Mouse (Mus musculus): Measurements from ENCODE around the gene Ap1g2. TPM values are rescaled to one million over a fixed set of nuclear protein-coding genes. Genes with fewer than 3 reads are reported as not detected.

Gene Ap1g2
- polyA plus RNA-seq, 1 experiment from 2014 or later: 8.4 TPM

GRCm38 (mm10) chr14:55066042-55066441 is 40.4 kb downstream of the Ap1g2 start:
- Histone ChIP-seq H3K36me3 (replicated peaks; ENCODE audit: control insufficient read depth, insufficient read depth, low read depth, low read length) (peaks cover 4% of the 10 kb centered on the region), H3K4me1 (ENCODE audit: control insufficient read depth, insufficient read depth, low read length) (no peaks in the 10 kb centered on the region; the same call in 1 of the 2 replicates), H3K9me3 (replicated peaks; ENCODE audit: control insufficient read depth, low read length) (no peaks in the 10 kb centered on the region), H3K27ac (replicated peaks; ENCODE audit: low read depth, low read length) (no peak overlapping the region), H3K4me3 (ENCODE audit: low read depth, low read length) (no peak overlapping the region), H3K27me3 (ENCODE audit: control insufficient read depth, insufficient read depth, low read length) (no peaks in the 10 kb centered on the region), H3K4me2 (ENCODE audit: low read depth, low read length) (no peak overlapping the region), H3K9ac (replicated peaks; ENCODE audit: low read length) (no peak overlapping the region)
- ATAC-seq (replicated peaks; ENCODE audit: insufficient number of reproducible peaks, low FRiP score, low TSS enrichment, low read depth) (no peak), DNase-seq (ENCODE audit: low spot score) (no peak)
- WGBS: 85% methylated on average over 8 of the region's 8 CpGs

DNA sequence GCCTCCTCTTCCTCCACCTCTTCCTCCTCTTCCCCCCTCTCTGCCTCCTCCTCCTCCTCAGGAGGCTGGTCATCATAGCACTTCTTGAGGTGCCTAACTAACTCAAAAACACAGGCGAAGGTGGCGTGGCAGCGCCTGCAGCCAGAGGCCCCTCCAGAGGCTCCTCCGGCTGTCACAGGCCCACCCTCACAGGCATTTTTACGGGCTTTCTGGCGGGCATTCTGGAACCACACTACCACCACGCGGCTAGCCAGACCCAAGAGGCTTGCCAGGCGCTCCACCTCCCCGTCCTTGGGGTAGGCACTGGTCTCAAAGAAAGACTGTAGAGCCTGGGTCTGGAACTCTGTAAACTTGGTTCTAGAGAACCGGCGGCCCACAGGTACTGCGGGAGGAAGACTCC is 41.0 kb downstream of the Ap1g2 start:
- peaks cover 4% of the 10 kb centered on the region for H3K36me3 ChIP-seq (replicated peaks; ENCODE audit: control insufficient read depth, insufficient read depth, low read depth, low read length)
- no peak for ATAC-seq (replicated peaks; ENCODE audit: insufficient number of reproducible peaks, low FRiP score, low TSS enrichment, low read depth)

GRCm38 (mm10) chr14:55064481-55065370 is 41.7 kb downstream of the Ap1g2 start:
- H3K9ac ChIP-seq (replicated peaks; ENCODE audit: low read length): no peak overlapping the region
- no peaks in the 10 kb centered on the region; the same call in 1 of the 2 replicates for H3K4me1 ChIP-seq (ENCODE audit: control insufficient read depth, insufficient read depth, low read length)
- H3K4me2 ChIP-seq (ENCODE audit: low read depth, low read length): no peak overlapping the region
- DNase-seq (ENCODE audit: low spot score): no peak
- 74% methylated on average over 35 of the region's 35 CpGs for WGBS
- no peaks in the 10 kb centered on the region for H3K27me3 ChIP-seq (ENCODE audit: control insufficient read depth, insufficient read depth, low read length)
- H3K4me3 ChIP-seq (ENCODE audit: low read depth, low read length): no peak overlapping the region
- H3K27ac ChIP-seq (replicated peaks; ENCODE audit: low read depth, low read length): no peak overlapping the region
- H3K36me3 ChIP-seq (replicated peaks; ENCODE audit: control insufficient read depth, insufficient read depth, low read depth, low read length): peaks cover 4% of the 10 kb centered on the region
- no peak for ATAC-seq (replicated peaks; ENCODE audit: insufficient number of reproducible peaks, low FRiP score, low TSS enrichment, low read depth)
- H3K9me3 ChIP-seq (replicated peaks; ENCODE audit: control insufficient read depth, low read length): no peaks in the 10 kb centered on the region

More for the DNA sequence above, 41.0 kb downstream of the Ap1g2 start:
- H3K4me2 ChIP-seq (ENCODE audit: low read depth, low read length): no peak overlapping the region
- H3K9ac ChIP-seq (replicated peaks; ENCODE audit: low read length): no peak overlapping the region
- no peak overlapping the region for H3K4me3 ChIP-seq (ENCODE audit: low read depth, low read length)
- 89% methylated on average over 13 of the region's 13 CpGs for WGBS
- no peak overlapping the region for H3K27ac ChIP-seq (replicated peaks; ENCODE audit: low read depth, low read length)
- H3K27me3 ChIP-seq (ENCODE audit: control insufficient read depth, insufficient read depth, low read length): no peaks in the 10 kb centered on the region
- no peaks in the 10 kb centered on the region for H3K9me3 ChIP-seq (replicated peaks; ENCODE audit: control insufficient read depth, low read length)
- DNase-seq (ENCODE audit: low spot score): no peak
- no peaks in the 10 kb centered on the region; the same call in 1 of the 2 replicates for H3K4me1 ChIP-seq (ENCODE audit: control insufficient read depth, insufficient read depth, low read length)

GRCm38 (mm10) chr14:55063581-55064381 is 42.6 kb downstream of the Ap1g2 start:
- no peak overlapping the region for H3K4me2 ChIP-seq (ENCODE audit: low read depth, low read length)
- WGBS: 85% methylated on average over 22 of the region's 22 CpGs
- no peaks in the 10 kb centered on the region for H3K9me3 ChIP-seq (replicated peaks; ENCODE audit: control insufficient read depth, low read length)
- no peak overlapping the region for H3K4me3 ChIP-seq (ENCODE audit: low read depth, low read length)
- no peaks in the 10 kb centered on the region for H3K27me3 ChIP-seq (ENCODE audit: control insufficient read depth, insufficient read depth, low read length)
- no peak overlapping the region for H3K27ac ChIP-seq (replicated peaks; ENCODE audit: low read depth, low read length)
- peaks cover 4% of the 10 kb centered on the region for H3K36me3 ChIP-seq (replicated peaks; ENCODE audit: control insufficient read depth, insufficient read depth, low read depth, low read length)
- DNase-seq (ENCODE audit: low spot score) (no peak), ATAC-seq (replicated peaks; ENCODE audit: insufficient number of reproducible peaks, low FRiP score, low TSS enrichment, low read depth) (no peak)
- no peaks in the 10 kb centered on the region; the same call in 1 of the 2 replicates for H3K4me1 ChIP-seq (ENCODE audit: control insufficient read depth, insufficient read depth, low read length)
- H3K9ac ChIP-seq (replicated peaks; ENCODE audit: low read length): no peak overlapping the region

DNA sequence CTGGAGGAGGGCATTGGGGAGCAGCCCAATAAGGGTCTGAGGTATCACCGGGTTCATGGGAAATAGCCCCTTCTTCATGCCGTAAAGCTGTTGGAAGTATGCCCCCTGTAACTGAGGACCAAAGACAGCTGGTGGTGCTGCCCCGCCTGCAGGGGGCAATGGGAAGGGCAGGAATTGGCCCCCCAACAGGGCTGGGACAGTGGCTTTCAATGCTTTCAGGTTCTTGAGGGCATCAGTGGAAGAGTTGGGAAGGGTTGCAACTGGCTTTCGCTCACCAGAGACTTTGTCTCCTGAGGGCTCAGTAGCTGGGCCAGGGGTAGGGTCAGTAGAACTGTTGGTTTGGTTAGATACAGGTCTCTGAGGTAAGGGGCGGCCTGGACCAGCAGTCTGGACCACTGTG is 43.3 kb downstream of the Ap1g2 start:
- no peak overlapping the region for H3K9ac ChIP-seq (replicated peaks; ENCODE audit: low read length)
- no peaks in the 10 kb centered on the region for H3K27me3 ChIP-seq (ENCODE audit: control insufficient read depth, insufficient read depth, low read length)
- H3K36me3 ChIP-seq (replicated peaks; ENCODE audit: control insufficient read depth, insufficient read depth, low read depth, low read length): peaks cover 4% of the 10 kb centered on the region
- 92% methylated on average over 5 of the region's 5 CpGs for WGBS
- DNase-seq (ENCODE audit: low spot score) (no peak), ATAC-seq (replicated peaks; ENCODE audit: insufficient number of reproducible peaks, low FRiP score, low TSS enrichment, low read depth) (no peak)
- H3K4me2 ChIP-seq (ENCODE audit: low read depth, low read length): no peak overlapping the region
- no peak overlapping the region for H3K4me3 ChIP-seq (ENCODE audit: low read depth, low read length)
- H3K27ac ChIP-seq (replicated peaks; ENCODE audit: low read depth, low read length): no peak overlapping the region
- no peaks in the 10 kb centered on the region for H3K9me3 ChIP-seq (replicated peaks; ENCODE audit: control insufficient read depth, low read length)
- H3K4me1 ChIP-seq (ENCODE audit: control insufficient read depth, insufficient read depth, low read length): no peaks in the 10 kb centered on the region; the same call in 1 of the 2 replicates

DNA sequence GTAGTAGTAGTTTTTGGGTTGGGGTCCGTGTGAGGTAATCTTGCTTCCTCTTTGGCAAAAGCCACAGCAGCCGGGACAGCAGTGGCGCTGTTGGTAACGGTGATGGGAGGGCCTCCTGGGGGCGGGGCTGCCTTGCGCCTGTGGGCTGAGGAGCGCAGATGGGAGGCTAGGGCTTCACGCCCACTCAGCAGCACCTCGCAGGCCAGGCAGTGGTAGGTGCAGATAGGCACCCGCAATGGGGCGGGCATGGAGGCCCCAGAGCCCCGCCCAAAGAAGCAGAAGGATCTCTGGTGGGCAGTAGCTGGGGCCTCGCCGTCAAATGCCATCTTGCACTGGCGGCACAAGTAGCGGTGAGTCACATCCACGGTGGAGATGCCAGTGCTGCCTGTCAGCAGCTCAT is 43.8 kb downstream of the Ap1g2 start:
- Histone ChIP-seq H3K27me3 (ENCODE audit: control insufficient read depth, insufficient read depth, low read length) (no peaks in the 10 kb centered on the region), H3K4me1 (ENCODE audit: control insufficient read depth, insufficient read depth, low read length) (no peaks in the 10 kb centered on the region; the same call in 1 of the 2 replicates), H3K4me2 (ENCODE audit: low read depth, low read length) (0 out of 2 replicates have a peak overlapping the region, but pooled peaks have one; percentile 7), H3K4me3 (ENCODE audit: low read depth, low read length) (no peak overlapping the region), H3K9me3 (replicated peaks; ENCODE audit: control insufficient read depth, low read length) (no peaks in the 10 kb centered on the region), H3K36me3 (replicated peaks; ENCODE audit: control insufficient read depth, insufficient read depth, low read depth, low read length) (peaks cover 4% of the 10 kb centered on the region), H3K9ac (replicated peaks; ENCODE audit: low read length) (0 out of 2 replicates have a peak overlapping the region, but pooled peaks have one; percentile 3), H3K27ac (replicated peaks; ENCODE audit: low read depth, low read length) (no peak overlapping the region)
- 22% methylated on average over 17 of the region's 17 CpGs for WGBS
- peak; percentile 55; the same call in 1 of the 2 replicates for ATAC-seq (replicated peaks; ENCODE audit: insufficient number of reproducible peaks, low FRiP score, low TSS enrichment, low read depth)
- DNase-seq (ENCODE audit: low spot score): peak; percentile 38

DNA sequence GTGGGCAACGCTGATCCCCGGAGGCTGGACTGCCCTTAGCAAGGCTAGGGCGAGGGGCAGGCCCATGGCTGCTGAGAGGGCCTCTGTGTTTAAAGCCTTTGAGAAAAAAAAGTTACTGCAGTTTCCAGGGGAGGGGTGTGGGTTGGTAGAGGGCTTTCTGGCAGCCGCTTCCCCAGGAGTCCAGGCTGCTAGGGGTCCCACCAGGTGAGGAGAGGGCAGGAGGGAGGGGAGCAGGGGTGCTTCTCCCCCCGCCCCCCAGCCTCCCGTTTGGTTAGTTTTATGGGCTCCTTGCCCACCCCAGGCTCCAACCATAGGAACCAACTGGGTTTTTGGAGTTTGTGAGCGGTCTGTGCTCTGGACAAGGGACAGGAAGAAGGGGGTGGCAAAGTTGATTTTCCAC is 44.5 kb downstream of the Ap1g2 start:
- Histone ChIP-seq H3K27me3 (ENCODE audit: control insufficient read depth, insufficient read depth, low read length) (no peaks in the 10 kb centered on the region), H3K27ac (replicated peaks; ENCODE audit: low read depth, low read length) (no peak overlapping the region), H3K4me2 (ENCODE audit: low read depth, low read length) (no peak overlapping the region), H3K9ac (replicated peaks; ENCODE audit: low read length) (no peak overlapping the region; the same call in 1 of the 2 replicates), H3K4me1 (ENCODE audit: control insufficient read depth, insufficient read depth, low read length) (no peaks in the 10 kb centered on the region; the same call in 1 of the 2 replicates), H3K4me3 (ENCODE audit: low read depth, low read length) (no peak overlapping the region), H3K9me3 (replicated peaks; ENCODE audit: control insufficient read depth, low read length) (no peaks in the 10 kb centered on the region), H3K36me3 (replicated peaks; ENCODE audit: control insufficient read depth, insufficient read depth, low read depth, low read length) (peaks cover 3% of the 10 kb centered on the region)
- DNase-seq (ENCODE audit: low spot score) (no peak), ATAC-seq (replicated peaks; ENCODE audit: insufficient number of reproducible peaks, low FRiP score, low TSS enrichment, low read depth) (no peak)
- WGBS: 42% methylated on average over 7 of the region's 7 CpGs
